Mouse (Mus musculus) lung, postnatal 4 days (tissue): ENCODE measurements around the gene Fam189b.
A peak's percentile ranks its signal among the peaks of the same experiment; 100 is the strongest.

Experiments
- DNase-seq, 2 experiments: peaks; one replicate each; pipeline ENCODE4 v3.0.0; 2021

Fam189b gene

GRCm38 (mm10) chr3:89166945-89167344, 16.0 kb upstream of the Fam189b start:
- DNase-seq: peak in 1 of 2 experiments; percentile 23

GRCm38 (mm10) chr3:89174844-89175243, 8.1 kb upstream of the Fam189b start:
- DNase-seq: no peak

- no peak for DNase-seq
Measured at GRCm38 (mm10) chr3:89175544-89175943, 7.4 kb upstream of the Fam189b start.

- no peak for DNase-seq
Measured at GRCm38 (mm10) chr3:89176421-89176820, 6.5 kb upstream of the Fam189b start.

- peak; percentile 88 to 91 for DNase-seq
Measured at GRCm38 (mm10) chr3:89177242-89178106, 5.5 kb upstream of the Fam189b start, which contains the start of gene Scamp3. Gene Scamp3, plus strand, starts transcription at chr3:89177473.

GRCm38 (mm10) chr3:89178107-89178385, 4.9 kb upstream of the Fam189b start:
- DNase-seq: no peak

- DNase-seq: no peak
Measured at GRCm38 (mm10) chr3:89179056-89179455, 3.9 kb upstream of the Fam189b start.

GRCm38 (mm10) chr3:89181749-89182500, 1.0 kb upstream of the Fam189b start:
- DNase-seq: no peak

- DNase-seq: no peak
Measured at GRCm38 (mm10) chr3:89182531-89183057, 349 bp upstream of the Fam189b start.

GRCm38 (mm10) chr3:89183959-89184315, 994 bp downstream of the Fam189b start:
- no peak for DNase-seq

GRCm38 (mm10) chr3:89187197-89187596, 4.3 kb downstream of the Fam189b start:
- no peak for DNase-seq

- no peak for DNase-seq
Measured at GRCm38 (mm10) chr3:89187690-89188477, 4.9 kb downstream of the Fam189b start.

- DNase-seq: no peak
Measured at GRCm38 (mm10) chr3:89188478-89188875, 5.5 kb downstream of the Fam189b start.

- DNase-seq: no peak
Measured at GRCm38 (mm10) chr3:89190436-89190835, 7.5 kb downstream of the Fam189b start.

GRCm38 (mm10) chr3:89193351-89193750, 10.4 kb downstream of the Fam189b start:
- DNase-seq: no peak

GRCm38 (mm10) chr3:89193853-89194252, 10.9 kb downstream of the Fam189b start:
- peak in 1 of 2 experiments; percentile 44 for DNase-seq

- peak; percentile 92 to 95 for DNase-seq
Measured at GRCm38 (mm10) chr3:89195979-89196877, 13.3 kb downstream of the Fam189b start.

- DNase-seq: no peak
Measured at GRCm38 (mm10) chr3:89199839-89200238, 16.9 kb downstream of the Fam189b start.

- peak; percentile 78 to 90 for DNase-seq
Measured at GRCm38 (mm10) chr3:89202253-89203141, 19.6 kb downstream of the Fam189b start, which contains the start of gene Gba. Gene Gba, plus strand, starts transcription at chr3:89202928.

- DNase-seq: no peak
Measured at GRCm38 (mm10) chr3:89203142-89203514, 20.2 kb downstream of the Fam189b start.

GRCm38 (mm10) chr3:89206079-89206478, 23.1 kb downstream of the Fam189b start:
- DNase-seq: no peak
